Mouse (Mus musculus) neural tube, embryonic 13.5 days (tissue): ENCODE data around the gene Olfr1510. TPM values are rescaled to one million over a fixed set of nuclear protein-coding genes. Genes with fewer than 3 reads are reported as not detected.

ENCODE experiments used
- polyA plus RNA-seq: library from polyadenylated mRNA; unstranded; fragments of >200 nt; fragmentation: Nextera tagmentation; extraction: Ambion mirVana; gene quantifications from 2 replicates; pipeline ENCODE4 v1.2.1, GENCODE M21; 2015

Gene Olfr1510
- polyA plus RNA-seq, 1 experiment from 2014 or later, result not detected

Other genes with a start within 250 kb of the Olfr1510 start
- gene Supt16, start 217.0 kb downstream of the Olfr1510 start, polyA plus RNA-seq, result 43.6 and 53.9 TPM in 2 replicates
- 35.8 and 47.6 TPM in 2 replicates for gene Chd8, start 156.6 kb downstream of the Olfr1510 start, polyA plus RNA-seq
- gene Tox4, start 135.2 kb downstream of the Olfr1510 start, polyA plus RNA-seq, result 52.7 and 58.5 TPM in 2 replicates
- 57.2 and 64.7 TPM in 2 replicates for gene Rab2b, start 134.8 kb downstream of the Olfr1510 start, polyA plus RNA-seq
- 53.2 and 60.8 TPM in 2 replicates for gene Mettl3, start 109.2 kb downstream of the Olfr1510 start, polyA plus RNA-seq
- gene Sall2, start 85.6 kb downstream of the Olfr1510 start, polyA plus RNA-seq, result 44.5 and 47.5 TPM in 2 replicates
- not detected in 2 replicates for gene Olfr1513, start 58.0 kb downstream of the Olfr1510 start, polyA plus RNA-seq
- gene Olfr1512, start 35.2 kb downstream of the Olfr1510 start, polyA plus RNA-seq, result 0.13 TPM in 1 of 2 replicates, not detected in the other
- 0.33 and 0.47 TPM in 2 replicates for gene Olfr1511, start 17.0 kb downstream of the Olfr1510 start, polyA plus RNA-seq
- gene Olfr1509, start 28.6 kb upstream of the Olfr1510 start, polyA plus RNA-seq, result not detected in 2 replicates
- gene Olfr1508, start 53.1 kb upstream of the Olfr1510 start, polyA plus RNA-seq, result not detected in 2 replicates
- not detected in 2 replicates for gene Olfr1507, start 81.4 kb upstream of the Olfr1510 start, polyA plus RNA-seq